Mouse (Mus musculus): Measurements from ENCODE around the gene Mib2.

- TF ChIP-seq CTCF (IDR thresholded peaks at IDR 0.05; ENCODE audit: low read depth) = no peak
- no peak for TF ChIP-seq EP300 (IDR thresholded peaks at IDR 0.05; ENCODE audit: low read depth)
Observed at GRCm38 (mm10) chr4:155660641-155661040, 8.4 kb downstream of the Mib2 start.
